ENCODE assay signal across 8 mouse cellular contexts in genomic region chr17:30004203-30005102, GRCm38 (mm10). TPM values are rescaled to one million over a fixed set of nuclear protein-coding genes. Genes with fewer than 3 reads are reported as not detected.
A peak's percentile ranks its signal among the peaks of the same experiment; 100 is the strongest.
DNase-seq lines count a peak whose midpoint lies in the region; ATAC-seq and TF ChIP-seq lines count a peak whose summit lies in the region.

Zfand3 (plus strand) TSS chr17:30004733.

- peaks cover 7 to 22% of the 10 kb centered on the region in 2 experiments for H3K4me1 ChIP-seq in MEL (ENCODE audit: control insufficient read depth in 1 of 2, insufficient read depth in 2 of 2, low read length in 2 of 2)
- H3K4me1 ChIP-seq in cerebellum, adult 2 months (ENCODE audit: control insufficient read depth, insufficient read depth, low read length): peaks cover 9% of the 10 kb centered on the region
- H3K4me1 ChIP-seq in forebrain, postnatal 0 days (ENCODE audit: insufficient read depth): peaks cover 19% of the 10 kb centered on the region
- H3K4me1 ChIP-seq in lung, embryonic 15.5 days: peaks cover 31% of the 10 kb centered on the region

- H3K4me3 ChIP-seq in MEL (ENCODE audit: control insufficient read depth in 1 of 2, insufficient read depth in 1 of 2, low read depth in 2 of 2, low read length in 2 of 2): peak within 1 kb of the TSS; percentile 89 to 95
- H3K4me3 ChIP-seq in cerebellum, adult 2 months (replicated peaks; ENCODE audit: insufficient read depth, low read depth, low read length): peak within 1 kb of the TSS; percentile 96
- peak within 1 kb of the TSS; percentile 99 for H3K4me3 ChIP-seq in forebrain, postnatal 0 days (ENCODE audit: low read depth, low read length)
- peak within 1 kb of the TSS; percentile 91 for H3K4me3 ChIP-seq in lung, embryonic 15.5 days

- 1% methylated on average over 83 of the region's 93 CpGs for WGBS in cerebellum, adult 2 months
- WGBS in forebrain, postnatal 0 days: 1% methylated on average over 64 of the region's 93 CpGs
- 2% methylated on average over 40 of the region's 93 CpGs for WGBS in lung, embryonic 15.5 days

- peak within 1 kb of the TSS; percentile 97 for H3K27ac ChIP-seq in MEL (ENCODE audit: control insufficient read depth, low read depth, low read length)
- peak within 1 kb of the TSS; percentile 99 for H3K27ac ChIP-seq in cerebellum, adult 2 months (ENCODE audit: insufficient read depth, low read length)
- peak within 1 kb of the TSS; percentile 96 for H3K27ac ChIP-seq in forebrain, postnatal 0 days (ENCODE audit: low read depth, low read length)
- peak within 1 kb of the TSS; percentile 100 for H3K27ac ChIP-seq in lung, embryonic 15.5 days

- H3K36me3 ChIP-seq in MEL (ENCODE audit: control insufficient read depth in 1 of 2, insufficient read depth in 2 of 2, low read length in 2 of 2): peaks cover 0 to 22% of the 10 kb centered on the region in 2 experiments; a peak in 3 of 4 replicates
- no peaks in the 10 kb centered on the region for H3K36me3 ChIP-seq in forebrain, postnatal 0 days (ENCODE audit: insufficient read depth)
- no peaks in the 10 kb centered on the region for H3K36me3 ChIP-seq in lung, embryonic 15.5 days

- no peak for TF ChIP-seq EP300 in MEL (IDR thresholded peaks at IDR 0.05; ENCODE audit: low read depth in 1 of 2, low read length in 2 of 2)

- peak; percentile 92 for ATAC-seq in forebrain, postnatal 0 days
- ATAC-seq in lung, embryonic 15.5 days (ENCODE audit: borderline replicate concordance, extremely low read depth, low FRiP score, low TSS enrichment): peak; percentile 94

- peak; percentile 97 for DNase-seq in MEL (ENCODE audit: low read depth, low spot score)
- DNase-seq in cerebellum, adult 2 months: peak; percentile 94 to 96
- DNase-seq in forebrain, postnatal 0 days: peak; percentile 97
- DNase-seq in heart, postnatal 4 days: peak; percentile 97
- DNase-seq in layer of hippocampus, adult 8-10 months (ENCODE audit: low spot score in 2 of 2): peak; percentile 89 to 92
- peak; percentile 92 for DNase-seq in ovary, adult 18-20 months (ENCODE audit: low spot score)
- peak; percentile 89 for DNase-seq in thymus, postnatal 0 days (ENCODE audit: low spot score)

- H3K79me2 ChIP-seq in MEL (ENCODE audit: control insufficient read depth, insufficient read depth, low read length, poor library complexity): peaks cover 34% of the 10 kb centered on the region

- no peaks in the 10 kb centered on the region for H3K9me3 ChIP-seq in MEL (replicated peaks; ENCODE audit: insufficient read depth, low read length)
- H3K9me3 ChIP-seq in forebrain, postnatal 0 days (ENCODE audit: low read length): no peaks in the 10 kb centered on the region
- H3K9me3 ChIP-seq in lung, embryonic 15.5 days: no peaks in the 10 kb centered on the region

- H3K9ac ChIP-seq in MEL (ENCODE audit: control insufficient read depth, low read depth, low read length, poor library complexity, severe bottlenecking): peak within 1 kb of the TSS; percentile 98
- peak within 1 kb of the TSS; percentile 93 for H3K9ac ChIP-seq in forebrain, postnatal 0 days
- peak within 1 kb of the TSS; percentile 94 for H3K9ac ChIP-seq in lung, embryonic 15.5 days

- TF ChIP-seq CTCF in MEL (IDR thresholded peaks at IDR 0.05 in 2 of 3, conservative IDR thresholded peaks at IDR 0.05 in 1 of 3; ENCODE audit: control insufficient read depth in 1 of 3, insufficient read depth in 1 of 3, low read depth in 2 of 3, low read length in 3 of 3, poor library complexity in 1 of 3, severe bottlenecking in 1 of 3): no peak
- no peak for TF ChIP-seq CTCF in cerebellum, adult 2 months (IDR thresholded peaks at IDR 0.05; ENCODE audit: borderline replicate concordance, insufficient read depth, low read depth, low read length)
- no peak for TF ChIP-seq CTCF in forebrain, postnatal 0 days (IDR thresholded peaks at IDR 0.05; ENCODE audit: low read depth)

- peak; percentile 80 to 92 for TF ChIP-seq POLR2A in MEL (IDR thresholded peaks at IDR 0.05; ENCODE audit: control insufficient read depth in 1 of 2, insufficient read depth in 1 of 2, low read depth in 1 of 2, low read length in 2 of 2, poor library complexity in 1 of 2)
- peak; percentile 78 for TF ChIP-seq POLR2A in cerebellum, adult 2 months (IDR thresholded peaks at IDR 0.05; ENCODE audit: borderline replicate concordance, insufficient read depth, low read length)

- TF ChIP-seq RAD21 in MEL (IDR thresholded peaks at IDR 0.05; ENCODE audit: low read depth, low read length): no peak

- no peaks in the 10 kb centered on the region for H3K27me3 ChIP-seq in MEL (ENCODE audit: control insufficient read depth in 1 of 2, insufficient read depth in 2 of 2, low read length in 2 of 2)
- H3K27me3 ChIP-seq in cerebellum, adult 2 months (ENCODE audit: control insufficient read depth, insufficient read depth, low read length): no peaks in the 10 kb centered on the region
- H3K27me3 ChIP-seq in forebrain, postnatal 0 days (ENCODE audit: insufficient read depth, low read length): no peaks in the 10 kb centered on the region
- no peaks in the 10 kb centered on the region for H3K27me3 ChIP-seq in lung, embryonic 15.5 days

- H3K4me2 ChIP-seq in forebrain, postnatal 0 days (ENCODE audit: low read depth): peak within 1 kb of the TSS; percentile 77
- peak within 1 kb of the TSS; percentile 68 for H3K4me2 ChIP-seq in lung, embryonic 15.5 days

TF ChIP-seq in MEL, 35 proteins besides CTCF, POLR2A, EP300 and RAD21 (continues in another document):
- TF ChIP-seq TCF12 (IDR thresholded peaks at IDR 0.05; ENCODE audit: low read depth, low read length) (peak; percentile 11; the same call in 1 of the 2 replicates), USF1 (IDR thresholded peaks at IDR 0.05; ENCODE audit: low read depth, low read length) (peak; percentile 30; the same call in 1 of the 2 replicates), ZNF384 (IDR thresholded peaks at IDR 0.05; ENCODE audit: low read depth, low read length) (no peak), BHLHE40 (IDR thresholded peaks at IDR 0.05; ENCODE audit: borderline replicate concordance, low read depth, low read length) (peak; percentile 51), ZC3H11A (IDR thresholded peaks at IDR 0.05; ENCODE audit: low read depth, low read length) (no peak), UBTF (IDR thresholded peaks at IDR 0.05; ENCODE audit: borderline replicate concordance, insufficient read depth, low read depth, low read length) (no peak), CHD1 (IDR thresholded peaks at IDR 0.05; ENCODE audit: low read depth, low read length) (peak; percentile 99), MAZ (IDR thresholded peaks at IDR 0.05; ENCODE audit: low read depth, low read length) (peak; percentile 84), USF2 (IDR thresholded peaks at IDR 0.05; ENCODE audit: borderline replicate concordance in 1 of 2, insufficient read depth in 1 of 2, low read depth in 1 of 2, low read length in 2 of 2) (no peak), ZKSCAN1 (IDR thresholded peaks at IDR 0.05; ENCODE audit: low read depth, low read length) (no peak), JUND (IDR thresholded peaks at IDR 0.05; ENCODE audit: low read depth, low read length) (no peak), KAT2A (conservative IDR thresholded peaks at IDR 0.05; ENCODE audit: low read depth, low read length) (no peak), SMC3 (IDR thresholded peaks at IDR 0.05; ENCODE audit: low read depth, low read length) (no peak), ZMIZ1 (IDR thresholded peaks at IDR 0.05; ENCODE audit: low read depth, low read length) (peak; percentile 75; the same call in 1 of the 2 replicates), POLR2AphosphoS2 (IDR thresholded peaks at IDR 0.05; ENCODE audit: low read length) (peak; percentile 68; the same call in 1 of the 2 replicates), GABPA (IDR thresholded peaks at IDR 0.05; ENCODE audit: low read depth, low read length) (0 out of 2 replicates have a peak, but pooled peaks have one; percentile 26), SIN3A (IDR thresholded peaks at IDR 0.05; ENCODE audit: low read length) (peak; percentile 86), MYB (IDR thresholded peaks at IDR 0.05; ENCODE audit: low read depth, low read length) (0 out of 2 replicates have a peak, but pooled peaks have one; percentile 2), CHD2 (IDR thresholded peaks at IDR 0.05; ENCODE audit: low read length) (no peak; the same call in 1 of the 2 replicates), ELF1 (IDR thresholded peaks at IDR 0.05; ENCODE audit: low read depth, low read length) (peak; percentile 99), TAL1 (IDR thresholded peaks at IDR 0.05; ENCODE audit: low read length) (no peak), RCOR1 (IDR thresholded peaks at IDR 0.05; ENCODE audit: low read depth, low read length) (no peak), POLR2AphosphoS5 (IDR thresholded peaks at IDR 0.05; ENCODE audit: borderline replicate concordance, low read depth, low read length) (no peak), E2F4 (IDR thresholded peaks at IDR 0.05; ENCODE audit: borderline replicate concordance, low read depth, low read length) (no peak), GATA1 (IDR thresholded peaks at IDR 0.05; ENCODE audit: low read depth, low read length) (no peak), MEF2A (IDR thresholded peaks at IDR 0.05; ENCODE audit: extremely low read depth, insufficient replicate concordance, low read depth, low read length, poor library complexity, severe bottlenecking) (no peak), ETS1 (IDR thresholded peaks at IDR 0.05; ENCODE audit: low read depth, low read length) (peak; percentile 76), MAFK (IDR thresholded peaks at IDR 0.05; ENCODE audit: borderline replicate concordance, low read depth, low read length) (no peak), MAX (IDR thresholded peaks at IDR 0.05; ENCODE audit: low read length) (no peak; the same call in 1 of the 2 replicates), NELFE (IDR thresholded peaks at IDR 0.05; ENCODE audit: low read depth, low read length) (peak; percentile 86), TBP (IDR thresholded peaks at IDR 0.05; ENCODE audit: low read depth, low read length) (peak; percentile 50; the same call in 1 of the 2 replicates)

RNA-seq across cellular contexts. Expression of gene Zfand3, which starts in this region (rescaled TPM):
- 28.3 and 31.7 TPM in 2 replicates for total RNA-seq in MEL (2012; rRNA removed)
- polyA plus RNA-seq in MEL (2012; ENCODE audit: insufficient read depth in 1 of 2, insufficient read length in 2 of 2, low read depth in 1 of 2, low replicate concordance in 2 of 2, missing spikeins in 1 of 2): 10 to 100 TPM in 1 of 2 experiments, not detected in 1; 48.8 TPM
- 99.1 and 107 TPM in 2 replicates for polyA plus RNA-seq in cerebellum, adult 2 months (2012; rRNA removed)
- total RNA-seq in forebrain, postnatal 0 days (2014; rRNA removed): 77.0 and 91.5 TPM in 2 replicates
- polyA plus RNA-seq in forebrain, postnatal 0 days (2015; fragmentation: Nextera tagmentation; extraction: Ambion mirVana): 48.5 and 48.7 TPM in 2 replicates
- total RNA-seq in heart, postnatal 4 days (2021): 100 to 1,000 TPM; 145 to 149 TPM
- total RNA-seq in layer of hippocampus, adult 8-10 months (2022): 100 to 1,000 TPM; 100 to 122 (median 109) TPM
- polyA plus RNA-seq in lung, embryonic 15.5 days (2015; fragmentation: Nextera tagmentation; extraction: Ambion mirVana): 56.7 and 59.8 TPM in 2 replicates
- polyA plus RNA-seq in thymus, postnatal 0 days (2015; fragmentation: Nextera tagmentation; extraction: Ambion mirVana): 35.0 and 40.1 TPM in 2 replicates

Comparison
In these comparisons a context has a peak if more than half of its experiments do, and no peak if none do; other contexts are left out.
1. Peak in every context shown above with its lines: DNase-seq, ATAC-seq, H3K4me3 ChIP-seq and H3K27ac ChIP-seq.